Mouse (Mus musculus): ENCODE data around the gene P2rx4. TPM values are rescaled to one million over a fixed set of nuclear protein-coding genes. Genes with fewer than 3 reads are reported as not detected.

Gene P2rx4
- total RNA-seq, 2 experiments from 2014 or later, result 8.8 to 10.5 TPM

DNA sequence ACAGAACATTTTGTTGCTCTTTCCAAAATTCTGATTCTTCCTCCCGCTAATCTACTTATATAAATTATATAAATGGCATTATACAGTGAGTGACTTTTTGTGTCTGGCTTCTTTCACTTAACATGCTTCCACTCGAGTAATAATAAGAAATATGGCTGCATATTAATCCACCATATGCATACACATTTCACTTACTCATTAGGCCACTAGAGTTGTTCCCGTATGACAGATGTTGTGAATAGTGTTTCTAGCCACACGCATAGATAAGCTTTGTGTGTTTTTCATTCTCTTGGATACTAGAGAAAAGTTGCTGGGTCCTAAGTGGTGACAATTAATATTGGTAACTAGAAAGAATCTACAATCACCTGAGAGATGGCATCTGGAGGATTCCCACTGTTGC is 48.3 kb downstream of the P2rx4 start:
- DNase-seq (ENCODE audit: low spot score in 2 of 2), result no peak

DNA sequence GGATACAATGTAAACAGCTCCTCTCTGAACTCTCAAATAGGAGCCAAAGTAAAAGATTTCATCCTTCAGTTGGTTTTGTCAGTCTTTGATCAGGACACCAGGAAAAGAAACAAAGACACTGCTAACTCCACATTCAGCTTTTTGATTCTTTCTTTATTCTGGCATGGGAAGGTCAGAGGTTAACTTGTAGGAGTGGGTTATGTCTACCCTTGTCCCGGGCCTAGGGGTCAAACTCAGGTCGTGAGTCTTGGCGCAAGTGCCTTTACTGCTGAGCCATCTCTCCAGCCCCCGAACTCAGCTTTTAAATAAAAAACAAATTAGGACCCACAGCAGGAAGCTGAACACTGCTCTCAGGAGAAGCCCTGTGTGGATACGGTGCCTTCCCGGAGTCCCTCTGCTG is 48.8 kb downstream of the P2rx4 start:
- DNase-seq (ENCODE audit: low spot score in 2 of 2), result no peak

DNA sequence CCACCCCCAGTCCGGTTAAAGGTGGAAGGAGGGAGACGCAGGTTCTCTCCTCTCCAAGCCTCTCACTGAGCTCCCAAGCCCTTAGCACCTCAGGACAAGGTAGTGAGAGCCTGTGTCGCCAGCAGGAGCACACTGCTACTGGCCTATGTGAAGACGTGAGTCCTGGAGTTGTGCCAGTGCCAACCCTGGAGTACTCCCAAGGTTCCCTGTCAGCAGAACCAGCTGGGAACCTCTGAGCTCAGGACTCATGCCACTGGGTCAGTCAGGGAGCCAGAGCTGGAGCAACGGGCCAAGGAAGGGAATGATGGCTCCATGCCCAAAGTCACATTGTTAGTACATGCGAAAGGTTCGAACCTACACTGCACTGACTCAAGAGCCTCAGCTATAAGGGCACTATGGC is 49.3 kb downstream of the P2rx4 start:
- no peak for DNase-seq (ENCODE audit: low spot score in 2 of 2)

DNA sequence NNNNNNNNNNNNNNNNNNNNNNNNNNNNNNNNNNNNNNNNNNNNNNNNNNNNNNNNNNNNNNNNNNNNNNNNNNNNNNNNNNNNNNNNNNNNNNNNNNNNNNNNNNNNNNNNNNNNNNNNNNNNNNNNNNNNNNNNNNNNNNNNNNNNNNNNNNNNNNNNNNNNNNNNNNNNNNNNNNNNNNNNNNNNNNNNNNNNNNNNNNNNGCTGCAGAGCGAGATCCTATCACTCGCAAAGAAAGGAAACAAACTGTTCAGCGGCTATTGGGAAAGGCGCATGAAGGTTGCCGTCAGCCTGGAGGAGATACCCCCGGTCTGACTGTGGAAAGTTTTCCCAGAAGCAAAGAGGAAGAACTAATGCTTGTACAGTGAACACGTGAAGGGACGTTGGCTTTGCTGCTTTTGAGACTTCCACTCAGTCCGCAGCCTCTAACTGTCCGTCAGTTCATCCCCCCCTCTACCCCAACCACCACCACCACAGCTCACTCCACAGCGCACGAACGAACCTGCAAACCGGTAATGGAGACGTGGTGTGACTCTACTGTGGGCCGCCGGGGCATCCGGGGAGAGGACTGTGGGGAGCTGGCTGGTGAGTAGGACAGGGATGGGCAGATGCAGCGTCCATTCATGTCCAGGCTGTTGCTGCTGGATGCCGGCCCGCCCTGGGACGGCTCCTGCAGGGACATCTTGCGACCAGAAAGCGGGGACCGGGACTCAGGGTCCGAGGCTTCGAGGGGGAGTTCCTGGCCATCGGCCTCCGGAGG is 56.1 kb downstream of the P2rx4 start:
- no peak for DNase-seq (ENCODE audit: low spot score in 2 of 2)

DNA sequence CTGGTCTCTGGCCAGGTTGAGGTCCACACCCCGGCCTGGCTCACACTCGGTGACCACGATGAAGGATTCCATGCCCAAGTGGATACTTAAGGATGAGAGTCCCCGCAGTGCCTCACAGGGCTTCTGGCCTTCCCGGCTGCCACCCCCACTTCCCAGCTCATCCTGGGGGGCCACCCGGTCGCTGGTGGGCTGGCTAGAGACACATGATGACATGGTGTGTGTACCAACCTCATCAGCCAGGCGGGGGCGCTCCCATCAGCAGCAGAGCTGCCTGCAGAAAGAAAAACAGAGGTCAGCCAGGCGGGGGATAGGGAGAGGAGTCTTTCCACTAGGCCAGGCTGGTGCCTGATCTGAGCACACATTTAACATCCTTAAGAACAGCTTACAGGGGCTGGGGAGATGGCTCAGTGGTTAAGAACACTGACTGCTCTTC is 56.7 kb downstream of the P2rx4 start:
- DNase-seq (ENCODE audit: low spot score in 2 of 2), result peak; percentile 56 to 63

DNA sequence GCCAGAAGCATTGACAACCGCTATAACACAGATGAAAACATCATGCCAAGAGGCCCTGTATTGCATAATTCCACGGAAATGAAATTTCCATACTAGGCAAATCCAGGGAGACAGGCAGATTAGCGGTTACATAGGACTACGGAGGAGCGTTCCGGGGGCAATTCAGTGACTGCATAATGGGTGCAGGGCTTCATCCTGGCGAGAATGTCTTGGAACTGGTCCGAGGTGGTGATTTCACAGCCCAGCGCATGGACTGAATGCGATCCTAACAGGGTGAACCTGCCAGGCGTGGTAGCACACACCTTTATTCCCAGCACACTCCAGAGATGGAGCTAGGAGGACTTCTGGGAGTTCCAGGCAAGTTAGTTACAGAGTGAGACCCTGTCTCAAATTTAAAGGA is 59.9 kb downstream of the P2rx4 start:
- no peak for DNase-seq (ENCODE audit: low spot score in 2 of 2)

DNA sequence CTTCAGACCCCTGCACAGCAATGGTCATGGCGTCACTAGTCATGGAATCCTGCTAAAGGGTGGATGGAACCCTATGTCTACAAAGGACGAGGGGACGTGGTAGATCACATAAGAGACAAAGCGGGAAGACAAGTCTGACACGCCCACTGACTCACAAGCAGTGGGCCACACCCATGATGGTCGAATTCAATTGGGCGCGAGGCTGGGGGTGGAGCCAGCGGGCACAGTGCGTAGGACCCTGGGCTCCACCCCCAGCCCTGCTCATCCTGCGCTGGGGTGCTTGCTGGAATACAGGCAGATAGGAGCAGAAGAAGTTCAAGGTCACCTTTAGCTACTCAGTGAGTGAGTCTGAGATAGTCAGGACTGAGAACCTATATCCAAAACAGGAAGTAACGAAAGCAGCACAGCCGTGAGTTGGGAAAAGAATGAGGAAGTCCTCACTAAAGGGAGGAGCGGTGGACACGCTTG is 61.8 kb downstream of the P2rx4 start:
- no peak for DNase-seq (ENCODE audit: low spot score in 2 of 2)

DNA sequence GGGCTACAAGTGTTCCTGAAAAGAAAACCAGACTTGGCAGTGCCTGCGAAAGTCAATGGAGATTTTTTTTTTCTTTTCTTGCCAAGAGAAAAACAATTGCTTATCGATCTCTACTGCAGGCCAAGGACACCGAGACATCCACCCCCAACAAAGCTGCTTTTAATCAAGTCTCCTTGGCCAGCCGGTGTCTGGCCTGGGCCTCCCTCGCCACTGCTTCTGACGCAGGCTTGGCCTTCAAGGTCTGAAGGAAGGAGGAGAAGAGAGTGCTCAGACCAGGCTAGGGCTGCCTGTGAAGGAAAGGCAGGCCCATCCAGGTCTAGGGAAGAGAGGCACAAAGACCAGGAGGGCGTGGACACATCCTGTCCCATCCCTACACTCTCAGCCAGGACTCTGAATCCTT is 63.0 kb downstream of the P2rx4 start:
- no peak for DNase-seq (ENCODE audit: low spot score in 2 of 2)

DNA sequence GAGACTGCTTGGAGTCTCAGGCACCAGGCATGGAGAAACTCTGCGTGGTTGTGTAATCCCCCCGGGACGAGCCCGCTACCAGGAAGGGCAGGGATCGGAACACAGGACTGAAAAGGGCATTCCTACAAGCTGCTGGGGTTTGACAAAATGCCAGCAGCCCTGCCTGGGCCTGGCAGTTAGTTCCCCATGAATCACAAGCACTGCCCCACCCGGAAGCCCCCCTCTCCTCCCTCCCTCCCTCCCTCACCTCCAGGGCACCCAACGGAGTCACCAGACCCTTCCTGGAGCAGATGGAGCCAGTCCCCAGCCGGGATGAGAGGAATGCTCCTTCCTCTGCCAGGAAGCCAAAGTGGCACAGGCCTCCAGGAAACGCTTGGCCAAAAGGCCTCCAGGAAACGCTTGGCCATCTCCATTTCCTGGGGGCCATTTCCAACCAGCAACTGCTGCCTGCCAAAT is 63.5 kb downstream of the P2rx4 start:
- DNase-seq (ENCODE audit: low spot score in 2 of 2), result peak; percentile 28 to 51

DNA sequence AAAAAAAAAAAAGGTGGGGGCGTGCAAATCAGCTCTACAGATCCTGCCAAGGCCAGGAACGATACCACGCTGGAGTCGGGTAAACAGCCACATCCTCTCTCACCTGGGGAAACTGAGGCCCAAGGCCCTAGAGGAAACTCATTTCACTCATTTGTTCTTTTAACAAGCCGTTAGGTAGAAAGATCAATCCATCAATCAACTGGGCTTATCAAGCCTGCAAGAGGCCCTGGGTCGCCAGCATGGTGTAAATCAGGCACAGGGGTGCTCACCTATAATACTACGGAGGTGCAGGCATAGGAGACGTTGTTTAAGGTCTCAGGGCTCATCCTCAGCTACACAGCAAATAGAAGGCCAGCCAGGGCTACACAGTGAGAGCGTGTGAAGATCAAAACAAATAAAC is 64.1 kb downstream of the P2rx4 start:
- DNase-seq (ENCODE audit: low spot score in 2 of 2), result no peak

DNA sequence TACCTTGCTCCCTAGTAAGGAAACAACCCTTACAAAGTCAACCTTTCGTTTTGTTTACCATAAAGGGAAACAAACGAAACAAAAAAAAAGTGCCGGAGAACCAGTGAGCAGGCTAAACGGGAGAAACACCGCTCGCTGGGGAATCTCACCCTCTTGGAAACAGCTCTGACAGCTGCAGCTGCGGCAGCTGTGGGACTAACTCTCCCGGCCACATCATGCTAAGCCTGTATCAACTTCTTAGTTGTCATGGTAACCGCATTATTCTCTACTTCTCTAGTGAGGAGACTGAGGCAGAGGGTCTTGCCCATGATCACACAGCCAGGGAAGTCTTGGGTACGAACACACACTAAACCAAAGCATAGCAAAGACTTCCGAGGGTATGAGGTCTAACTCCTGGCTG is 66.4 kb downstream of the P2rx4 start:
- no peak for DNase-seq (ENCODE audit: low spot score in 2 of 2)

DNA sequence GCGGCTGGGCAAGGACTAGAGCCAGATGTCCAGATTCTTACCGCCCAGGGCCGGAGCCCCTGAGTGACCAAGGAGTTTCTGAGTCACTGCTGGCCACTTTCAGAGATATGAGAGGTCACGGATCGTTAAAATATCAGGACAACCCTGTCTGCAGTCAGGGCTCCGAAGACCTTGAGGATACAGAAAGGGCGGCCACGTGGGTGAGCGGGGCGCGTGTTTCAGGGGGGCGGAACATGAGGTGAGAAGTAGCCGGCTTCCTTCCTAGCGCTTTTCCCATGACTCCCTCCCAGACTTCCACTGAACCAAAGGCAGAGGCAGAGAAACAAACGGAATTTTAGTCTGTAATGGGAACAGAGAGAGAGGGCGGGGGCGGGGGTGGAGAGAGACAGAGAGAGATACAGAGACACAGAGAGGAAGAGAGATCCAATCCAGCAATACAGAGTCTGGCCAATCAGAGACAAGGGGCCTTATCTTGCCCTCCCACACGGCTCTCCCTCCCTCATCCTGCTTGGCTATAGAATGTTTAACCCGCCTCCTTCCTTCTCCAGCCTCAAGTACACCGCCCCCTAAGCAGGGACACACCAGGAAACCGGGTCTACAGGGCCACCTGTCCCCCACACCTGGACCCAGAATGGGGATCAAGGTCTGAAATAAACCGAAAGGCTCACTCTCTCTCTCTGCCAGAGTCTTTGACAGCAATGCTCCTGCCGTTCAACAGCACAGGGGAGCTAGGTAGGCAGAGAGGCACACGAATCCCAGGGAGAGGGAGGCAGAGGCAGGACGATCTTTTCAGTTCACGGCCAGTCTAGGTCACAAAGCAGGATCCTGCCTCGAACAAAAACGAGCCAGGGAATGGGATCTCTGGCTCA is 67.6 kb downstream of the P2rx4 start:
- no peak for DNase-seq (ENCODE audit: low spot score in 2 of 2)

DNA sequence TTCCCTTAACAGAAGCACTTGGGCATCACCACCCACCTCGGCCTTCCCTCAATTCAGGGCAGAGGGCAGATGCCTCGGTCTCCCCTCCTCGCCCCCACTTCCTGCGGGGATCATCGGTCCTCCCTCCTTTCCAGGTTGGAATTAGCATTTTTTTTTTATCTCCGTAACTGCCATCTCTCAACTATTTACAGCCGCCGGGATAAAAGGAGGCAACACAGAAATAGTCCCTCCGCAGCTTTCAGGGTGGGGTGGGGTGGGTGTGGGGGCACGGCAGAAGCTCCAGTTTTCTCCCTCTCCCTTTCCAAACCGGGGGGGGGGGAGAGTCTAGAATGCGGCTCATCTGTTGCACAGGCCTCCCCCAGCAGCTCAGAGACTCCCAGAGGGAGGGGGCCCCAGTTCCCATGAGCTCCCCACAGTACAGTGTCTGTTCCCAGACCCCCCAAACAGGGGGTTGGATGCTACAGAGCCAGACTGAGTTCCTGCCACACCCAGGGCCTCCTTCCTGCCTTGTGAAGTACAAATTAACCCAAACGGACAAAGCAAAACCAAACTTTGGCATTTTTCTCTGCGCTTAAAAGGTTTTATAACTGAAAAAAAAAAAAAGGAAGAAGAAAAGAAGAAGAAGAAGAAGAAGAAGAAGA is 68.4 kb downstream of the P2rx4 start:
- no peak for DNase-seq (ENCODE audit: low spot score in 2 of 2)

DNA sequence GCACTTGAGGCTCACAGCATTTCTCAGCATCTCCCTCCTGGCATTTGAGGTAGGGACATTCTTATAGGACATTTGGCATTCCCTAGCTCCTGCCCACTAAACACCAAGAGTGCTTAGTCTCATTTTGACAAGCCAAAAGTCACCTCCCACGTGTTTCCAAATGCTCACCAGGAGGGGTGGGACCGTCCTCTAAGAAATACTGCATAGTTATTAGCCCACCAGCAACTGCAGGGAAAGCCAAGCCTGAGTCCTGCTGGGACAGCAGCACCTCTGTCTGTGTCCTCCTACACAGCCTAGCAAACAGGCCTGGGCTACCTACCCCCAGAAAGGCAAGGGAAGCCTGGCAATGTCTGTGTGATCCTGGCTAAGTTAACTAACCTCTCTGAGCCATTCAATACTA is 70.0 kb downstream of the P2rx4 start:
- DNase-seq (ENCODE audit: low spot score in 2 of 2), result no peak

DNA sequence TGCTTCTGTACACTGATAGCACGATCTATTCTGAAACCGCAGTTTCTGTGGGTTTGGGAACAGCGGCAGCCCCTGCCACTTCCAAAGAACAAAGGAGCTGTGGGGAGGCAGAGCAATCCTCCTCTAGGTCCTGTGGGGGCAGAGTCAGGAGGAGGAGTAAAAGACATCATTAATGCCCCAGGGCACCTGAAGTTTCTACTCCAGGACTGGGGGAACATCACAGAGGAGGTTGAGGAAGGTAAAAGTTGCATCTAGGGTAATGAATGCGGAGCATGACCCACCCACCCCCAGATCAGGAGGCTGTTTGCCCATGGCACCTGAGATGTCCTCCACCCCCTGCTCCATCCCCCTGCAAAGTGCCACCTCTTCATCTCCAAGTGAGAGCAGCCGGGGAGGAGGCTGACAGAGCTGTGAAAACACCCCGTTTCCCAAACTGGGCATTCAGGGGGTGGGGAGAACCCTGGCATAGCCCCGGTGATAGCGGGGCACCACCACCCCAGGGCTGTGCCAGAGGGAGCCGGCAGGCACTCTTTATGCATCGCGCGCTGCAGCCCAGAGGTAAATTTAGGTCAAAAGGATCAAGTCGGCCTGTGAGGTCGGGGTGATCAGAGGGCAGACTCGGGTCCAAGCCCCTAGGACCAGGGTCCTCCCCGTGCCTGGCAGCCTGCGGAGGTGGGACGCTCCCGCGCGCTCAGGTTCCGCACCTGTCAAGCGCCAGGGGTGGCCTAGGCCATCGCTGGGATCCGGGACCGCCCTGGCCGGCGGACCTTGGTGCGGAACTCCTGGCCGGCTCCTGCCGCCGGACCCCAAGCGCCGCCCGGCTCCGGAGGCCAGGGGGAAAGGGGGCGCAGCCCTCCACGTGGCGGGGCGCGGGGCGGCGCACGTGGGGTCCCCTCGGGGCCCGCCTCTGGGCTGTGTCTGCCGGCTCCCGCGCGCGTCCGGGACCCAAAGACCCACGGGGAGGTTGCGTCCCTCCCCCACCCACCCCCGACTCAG is 71.2 kb downstream of the P2rx4 start:
- no peak for DNase-seq (ENCODE audit: low spot score in 2 of 2)

Small RNAs within 50 kb of the gene (microRNA-seq; reads per million reads assigned to microRNA genes)
- 2.5 to 8.0 reads per million in 2 experiments for gene Mir8115

Other genes starting within 250 kb of the P2rx4 start
- 100 to 1,000 TPM; 511 to 561 TPM for gene Atp2a2, start 205.3 kb upstream of the P2rx4 start, total RNA-seq (2021)
- 10 to 100 TPM; 28.7 to 29.9 TPM for gene Ift81, start 93.0 kb upstream of the P2rx4 start, total RNA-seq (2021)
- gene P2rx7, start 63.6 kb upstream of the P2rx4 start, total RNA-seq (2021), result 1 to 10 TPM; 8.6 to 8.9 TPM
- 100 to 1,000 TPM; 103 to 117 TPM for gene Camkk2, start 71.9 kb downstream of the P2rx4 start, total RNA-seq (2021)
- gene Anapc5, start 113.8 kb downstream of the P2rx4 start, total RNA-seq (2021), result 100 to 1,000 TPM; 252 to 292 TPM
- gene Rnf34, start 142.5 kb downstream of the P2rx4 start, total RNA-seq (2021), result 10 to 100 TPM; 43.5 to 57.1 TPM

Measured in layer of hippocampus, postnatal 10 days (tissue).